ENCODE assay signal across 9 mouse cellular contexts in genomic region chr8:122676621-122677480, GRCm38 (mm10). TPM values are rescaled to one million over a fixed set of nuclear protein-coding genes. Genes with fewer than 3 reads are reported as not detected.
DNase-seq lines count a peak whose midpoint lies in the region; ATAC-seq and TF ChIP-seq lines count a peak whose summit lies in the region.
"Had no signal": no experiment of that assay in that cellular context is flagged by ENCODE, and none has a peak within 500 bp of the region (broad histone marks: within the 10 kb centered on the region; RNA-seq: fewer than 3 reads in every experiment).

No protein-coding gene starts in this region.

- peak overlapping the region; percentile 88 for H3K9ac ChIP-seq in hindbrain, embryonic 12.5 days

- peak overlapping the region; percentile 92 for H3K4me2 ChIP-seq in hindbrain, embryonic 12.5 days (replicated peaks)

- DNase-seq in cerebellum, adult 11 months = peak; percentile 96
- DNase-seq in layer of hippocampus, postnatal 14 days (ENCODE audit: low spot score in 2 of 2) = peak; percentile 84 to 85
- peak; percentile 67 for DNase-seq in lung, postnatal 14 days
- DNase-seq in right cerebral cortex, postnatal 10 days (ENCODE audit: low spot score in 2 of 2) = peak; percentile 75 to 84
- no peak for DNase-seq in spleen, postnatal 36 days (ENCODE audit: low spot score in 2 of 2)

- no peak for TF ChIP-seq CTCF in E14TG2a.4 (conservative IDR thresholded peaks at IDR 0.05; ENCODE audit: low read length)

- no peaks in the 10 kb centered on the region for H3K36me3 ChIP-seq in E14TG2a.4 (ENCODE audit: insufficient read depth, low read length)
- no peaks in the 10 kb centered on the region for H3K36me3 ChIP-seq in hindbrain, embryonic 12.5 days

- peak; percentile 56; the same call in 1 of the 2 replicates for ATAC-seq in frontal cortex, adult (ENCODE audit: low TSS enrichment)
- peak; percentile 51 for ATAC-seq in hindbrain, embryonic 12.5 days (ENCODE audit: low FRiP score)

- H3K4me1 ChIP-seq in E14TG2a.4 (replicated peaks; ENCODE audit: low read depth, low read length) = peaks cover 22% of the 10 kb centered on the region
- peaks cover 75% of the 10 kb centered on the region for H3K4me1 ChIP-seq in hindbrain, embryonic 12.5 days

- H3K4me3 ChIP-seq in E14TG2a.4 (replicated peaks; ENCODE audit: low read length) = peak overlapping the region; percentile 87
- H3K4me3 ChIP-seq in hindbrain, embryonic 12.5 days = peak overlapping the region; percentile 77

- no peaks in the 10 kb centered on the region for H3K9me3 ChIP-seq in E14TG2a.4 (ENCODE audit: low read length)
- no peaks in the 10 kb centered on the region for H3K9me3 ChIP-seq in hindbrain, embryonic 12.5 days (replicated peaks)

- H3K27ac ChIP-seq in hindbrain, embryonic 12.5 days = peak overlapping the region; percentile 96

- WGBS in hindbrain, embryonic 12.5 days = 11% methylated on average over 16 of the region's 16 CpGs

- H3K27me3 ChIP-seq in E14TG2a.4 (ENCODE audit: insufficient read depth, low read length) = peaks cover 89% of the 10 kb centered on the region
- peaks cover 83% of the 10 kb centered on the region for H3K27me3 ChIP-seq in hindbrain, embryonic 12.5 days

RNA-seq across cellular contexts. Expression of gene Cbfa2t3, which starts 22.1 kb away (rescaled TPM):
- polyA plus RNA-seq in hindbrain, embryonic 12.5 days (2016; fragmentation: Nextera tagmentation; extraction: Ambion mirVana) = 17.1 and 17.3 TPM in 2 replicates
- 10 to 100 TPM; 25.1 to 28.7 TPM for total RNA-seq in layer of hippocampus, postnatal 14 days (2021)

RNA-seq across cellular contexts. Expression of gene Pabpn1l, which starts 54.3 kb away (rescaled TPM):
- not detected in 2 replicates for polyA plus RNA-seq in hindbrain, embryonic 12.5 days (2016; fragmentation: Nextera tagmentation; extraction: Ambion mirVana)
- not detected for total RNA-seq in layer of hippocampus, postnatal 14 days (2021)
- total RNA-seq: neutrophil, adult 5-6 weeks had no signal

Comparison
In these comparisons a context has a peak if more than half of its experiments do, and no peak if none do; other contexts are left out.
1. DNase-seq: peak in cerebellum, adult 11 months (single experiment), layer of hippocampus, postnatal 14 days (2 of 2), lung, postnatal 14 days (single experiment) and right cerebral cortex, postnatal 10 days (2 of 2); none in spleen, postnatal 36 days (0 of 2).